Mouse (Mus musculus): ENCODE data around the gene Gm27021. TPM values are rescaled to one million over a fixed set of nuclear protein-coding genes. Genes with fewer than 3 reads are reported as not detected.

Gene Gm27021
- polyA plus RNA-seq, 1 experiment from 2014 or later, result 4.0 TPM

DNA sequence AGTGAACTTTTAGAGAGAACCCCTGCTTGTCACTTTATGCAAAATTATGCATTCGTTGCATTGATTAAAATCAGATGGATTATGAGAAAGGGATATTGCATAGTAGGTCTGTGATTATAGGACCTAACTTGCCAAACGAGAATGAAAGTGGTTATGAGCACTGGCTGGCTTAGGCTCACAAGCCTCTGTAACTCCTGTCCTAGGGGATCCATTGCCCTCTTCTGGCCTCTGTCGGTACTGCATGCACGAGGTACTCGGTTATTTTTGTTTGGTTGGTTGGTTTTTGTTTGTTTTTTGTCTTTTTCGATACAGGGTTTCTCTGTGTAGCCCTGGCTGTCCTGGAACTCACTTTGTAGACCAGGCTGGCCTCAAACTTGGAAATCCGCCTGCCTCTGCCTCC lies 60.0 kb downstream of the Gm27021 start:
- H3K27ac ChIP-seq, result no peak overlapping the region
- 18% methylated on average over 7 of the region's 7 CpGs for WGBS

DNA sequence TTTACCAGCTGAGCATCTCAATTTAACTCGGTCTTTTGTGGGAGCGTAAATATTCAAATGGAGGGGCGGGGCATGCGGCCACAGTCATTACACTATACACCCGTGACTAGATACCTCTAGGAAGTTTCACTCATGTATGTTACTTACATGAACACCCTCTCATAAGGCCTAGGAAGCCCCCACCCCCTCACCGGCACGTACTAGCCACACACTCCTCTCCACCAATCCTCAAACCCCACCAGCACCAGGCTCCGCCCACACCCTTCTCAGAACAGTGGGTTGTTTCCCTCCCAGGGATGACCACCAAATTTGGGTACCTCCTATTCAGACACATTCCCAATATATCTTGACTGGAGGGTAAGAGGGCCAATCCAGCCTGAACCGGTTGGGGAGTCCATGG lies 60.4 kb downstream of the Gm27021 start:
- H3K9me3 ChIP-seq, result no peaks in the 10 kb centered on the region
- peaks cover 12% of the 10 kb centered on the region for H3K4me1 ChIP-seq
- H3K36me3 ChIP-seq (replicated peaks), result no peaks in the 10 kb centered on the region
- WGBS, result 87% methylated on average over 9 of the region's 9 CpGs
- H3K27me3 ChIP-seq (ENCODE audit: poor library complexity, severe bottlenecking), result peaks cover 29% of the 10 kb centered on the region
- no peak overlapping the region for H3K27ac ChIP-seq
- no peak overlapping the region for H3K4me3 ChIP-seq
- DNase-seq (ENCODE audit: extremely low spot score, low spot score), result no peak

More for the DNA sequence above, 60.0 kb downstream of the Gm27021 start:
- no peaks in the 10 kb centered on the region for H3K36me3 ChIP-seq (replicated peaks)
- DNase-seq (ENCODE audit: extremely low spot score, low spot score), result peak; percentile 68
- H3K9me3 ChIP-seq, result no peaks in the 10 kb centered on the region
- H3K27me3 ChIP-seq (ENCODE audit: poor library complexity, severe bottlenecking), result peaks cover 29% of the 10 kb centered on the region
- H3K4me3 ChIP-seq, result no peak overlapping the region
- peaks cover 8% of the 10 kb centered on the region for H3K4me1 ChIP-seq

DNA sequence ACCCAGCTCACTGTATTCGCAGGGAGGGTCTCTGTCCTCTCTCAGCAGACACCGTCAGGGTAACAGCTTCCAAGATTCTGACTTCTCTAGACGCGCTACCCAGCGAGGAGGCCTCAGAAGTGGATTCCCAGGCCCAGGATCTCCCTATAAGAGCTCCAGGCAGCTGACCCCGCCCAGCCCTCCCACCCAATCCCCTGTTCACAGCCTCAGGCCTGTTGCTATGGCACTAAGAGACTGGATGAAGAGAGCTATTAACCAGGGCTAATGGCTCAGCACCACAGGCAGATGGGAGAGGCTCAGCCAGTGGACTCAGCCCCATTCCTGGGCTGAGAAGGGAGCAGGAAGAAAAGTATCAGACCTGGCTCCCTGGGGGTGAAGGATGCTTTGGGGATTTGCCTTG lies 65.2 kb downstream of the Gm27021 start:
- 42% methylated on average over 6 of the region's 6 CpGs for WGBS

DNA sequence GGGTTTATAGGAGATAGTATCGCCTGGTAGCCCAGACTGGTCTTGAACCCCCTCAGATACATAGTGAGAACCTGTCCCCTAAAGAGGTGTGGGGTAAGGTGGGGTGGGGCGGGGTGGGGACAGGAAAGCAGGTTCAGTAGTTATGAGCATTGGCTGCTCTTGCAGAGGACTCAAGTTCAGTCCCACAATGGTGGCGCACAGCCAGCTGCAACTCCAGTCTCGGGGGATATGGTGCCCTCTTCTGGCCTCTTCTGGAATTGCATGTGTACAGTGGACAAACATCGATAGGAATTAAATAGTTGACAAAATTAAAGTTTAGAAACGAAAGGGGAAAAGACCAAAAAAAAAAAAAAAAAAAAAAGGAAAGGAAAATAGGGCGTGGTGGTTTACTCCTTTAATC lies 68.4 kb downstream of the Gm27021 start:
- H3K27me3 ChIP-seq (ENCODE audit: poor library complexity, severe bottlenecking), result peaks cover 28% of the 10 kb centered on the region
- H3K4me3 ChIP-seq, result no peak overlapping the region
- no peaks in the 10 kb centered on the region for H3K36me3 ChIP-seq (replicated peaks)
- peak; percentile 58 for DNase-seq (ENCODE audit: extremely low spot score, low spot score)
- WGBS, result 55% methylated on average over 7 of the region's 7 CpGs
- peaks cover 6% of the 10 kb centered on the region; the same call in 1 of the 2 replicates for H3K9me3 ChIP-seq
- peaks cover 26% of the 10 kb centered on the region for H3K4me1 ChIP-seq
- H3K27ac ChIP-seq, result no peak overlapping the region

More for the DNA sequence above, 65.2 kb downstream of the Gm27021 start:
- peak overlapping the region; percentile 32 for H3K27ac ChIP-seq
- no peak overlapping the region for H3K4me3 ChIP-seq
- H3K4me1 ChIP-seq, result peaks cover 28% of the 10 kb centered on the region
- DNase-seq (ENCODE audit: extremely low spot score, low spot score), result no peak
- H3K9me3 ChIP-seq, result peaks cover 6% of the 10 kb centered on the region; the same call in 1 of the 2 replicates
- peaks cover 18% of the 10 kb centered on the region for H3K27me3 ChIP-seq (ENCODE audit: poor library complexity, severe bottlenecking)
- H3K36me3 ChIP-seq (replicated peaks), result no peaks in the 10 kb centered on the region

DNA sequence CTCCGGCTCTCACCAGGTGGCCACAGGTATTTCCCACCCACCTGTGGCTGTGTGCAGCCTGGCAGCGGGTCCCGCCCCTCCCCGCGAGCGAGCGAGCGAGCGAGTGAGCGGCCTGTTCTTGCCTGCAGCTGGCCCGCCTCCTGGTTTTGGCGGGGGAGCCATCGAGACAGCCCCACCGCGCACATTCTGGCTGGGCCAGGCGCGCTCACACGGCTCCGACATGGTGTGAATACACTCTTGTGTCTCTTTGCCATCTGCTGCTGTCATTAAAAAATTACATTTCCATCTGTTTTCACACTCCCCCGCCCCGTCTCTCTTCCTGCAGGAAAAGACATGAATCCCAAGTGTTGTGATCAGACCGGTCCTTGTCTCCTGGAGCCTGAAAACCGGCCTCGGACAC lies 69.3 kb downstream of the Gm27021 start:
- Histone ChIP-seq H3K36me3 (replicated peaks) (no peaks in the 10 kb centered on the region), H3K9me3 (peaks cover 6% of the 10 kb centered on the region; the same call in 1 of the 2 replicates), H3K4me3 (peak overlapping the region; percentile 19; the same call in 1 of the 2 replicates), H3K27me3 (ENCODE audit: poor library complexity, severe bottlenecking) (peaks cover 28% of the 10 kb centered on the region), H3K4me1 (peaks cover 26% of the 10 kb centered on the region), H3K27ac (peak overlapping the region; percentile 44; the same call in 1 of the 2 replicates)
- 33% methylated on average over 24 of the region's 24 CpGs for WGBS
- no peak for DNase-seq (ENCODE audit: extremely low spot score, low spot score)

DNA sequence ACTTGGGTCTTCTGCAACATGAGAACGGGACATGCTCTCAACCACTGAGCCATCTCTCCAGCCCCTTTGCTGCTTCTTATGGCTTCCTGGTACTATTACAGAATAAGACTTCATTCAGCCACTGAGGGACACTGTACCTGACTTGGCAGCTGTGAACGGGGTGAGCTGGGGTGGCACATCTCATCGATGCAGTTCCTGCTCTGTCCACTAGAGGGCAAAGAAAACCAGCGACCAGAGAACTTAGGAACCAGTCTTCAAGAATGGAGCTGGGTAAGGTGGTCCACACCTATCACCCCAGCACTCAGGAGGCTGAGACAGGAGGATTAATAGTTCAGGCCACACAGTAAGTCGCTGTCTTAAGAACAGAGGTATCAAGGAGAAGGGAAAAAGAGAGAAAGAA lies 71.9 kb downstream of the Gm27021 start:
- peak; percentile 76 for DNase-seq (ENCODE audit: extremely low spot score, low spot score)
- Histone ChIP-seq H3K9me3 (no peaks in the 10 kb centered on the region), H3K27ac (no peak overlapping the region), H3K36me3 (replicated peaks) (no peaks in the 10 kb centered on the region), H3K4me3 (no peak overlapping the region), H3K27me3 (ENCODE audit: poor library complexity, severe bottlenecking) (peaks cover 28% of the 10 kb centered on the region), H3K4me1 (peaks cover 25% of the 10 kb centered on the region)
- WGBS, result 9% methylated on average over 5 of the region's 5 CpGs

DNA sequence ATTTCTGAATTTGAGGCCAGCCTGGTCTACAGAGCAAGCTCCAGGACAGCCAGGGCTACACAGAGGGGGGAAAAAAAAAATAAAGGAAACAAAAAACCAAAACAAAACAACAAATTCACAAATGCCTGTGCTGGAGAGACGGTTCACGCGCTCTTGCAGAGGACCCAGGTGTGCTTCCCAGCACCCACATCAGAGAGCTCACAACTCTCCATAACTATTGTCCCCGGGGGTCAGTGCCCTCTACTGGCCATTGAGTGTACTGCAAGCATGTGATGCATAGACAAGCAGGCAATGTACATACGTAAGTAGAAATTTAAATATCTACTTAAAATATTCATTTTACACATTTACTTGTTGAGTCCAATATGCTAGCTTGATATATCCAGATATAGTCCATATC lies 73.3 kb downstream of the Gm27021 start:
- Histone ChIP-seq H3K4me1 (peaks cover 32% of the 10 kb centered on the region), H3K36me3 (replicated peaks) (no peaks in the 10 kb centered on the region), H3K27ac (no peak overlapping the region), H3K4me3 (no peak overlapping the region), H3K9me3 (no peaks in the 10 kb centered on the region), H3K27me3 (ENCODE audit: poor library complexity, severe bottlenecking) (peaks cover 28% of the 10 kb centered on the region)
- 89% methylated on average over 5 of the region's 5 CpGs for WGBS
- DNase-seq (ENCODE audit: extremely low spot score, low spot score), result no peak

DNA sequence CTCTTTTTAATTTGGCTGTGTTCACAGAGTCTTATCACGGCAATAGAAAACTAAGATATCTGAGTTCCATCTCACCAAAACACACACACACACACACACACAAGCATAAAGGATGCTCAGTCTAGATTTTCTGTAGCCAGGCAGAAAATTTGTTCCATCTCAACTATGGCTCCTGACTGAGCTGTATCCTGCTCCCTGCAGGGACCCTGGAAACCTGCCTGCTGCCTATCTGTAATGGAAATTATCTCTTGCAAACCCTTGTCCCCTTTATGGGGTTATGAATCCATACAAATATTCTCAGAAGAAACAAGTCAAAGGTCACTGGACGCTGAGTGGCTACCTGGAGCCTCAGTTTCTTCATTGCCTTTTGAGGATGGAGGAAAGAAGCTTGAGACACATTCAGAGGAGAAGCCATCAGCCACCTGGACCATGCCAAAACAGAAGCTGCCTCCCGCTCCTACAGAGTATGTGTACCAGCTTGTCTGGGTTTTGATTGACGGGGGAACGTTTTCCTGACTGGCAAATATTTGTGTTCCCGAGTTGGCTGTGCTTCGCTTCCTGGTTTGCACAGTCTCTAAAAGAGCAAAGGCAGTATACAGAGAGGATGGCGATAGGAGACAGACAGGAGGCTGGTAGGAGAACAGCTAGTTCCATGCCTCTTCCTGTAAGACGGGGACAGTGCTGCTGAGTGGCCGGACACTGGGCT lies 76.1 kb downstream of the Gm27021 start:
- Histone ChIP-seq H3K36me3 (replicated peaks) (peaks cover 10% of the 10 kb centered on the region), H3K27me3 (ENCODE audit: poor library complexity, severe bottlenecking) (peaks cover 6% of the 10 kb centered on the region), H3K27ac (no peak overlapping the region), H3K9me3 (no peaks in the 10 kb centered on the region), H3K4me1 (peaks cover 45% of the 10 kb centered on the region), H3K4me3 (no peak overlapping the region)
- no peak for DNase-seq (ENCODE audit: extremely low spot score, low spot score)
- WGBS, result 88% methylated on average over 10 of the region's 10 CpGs

DNA sequence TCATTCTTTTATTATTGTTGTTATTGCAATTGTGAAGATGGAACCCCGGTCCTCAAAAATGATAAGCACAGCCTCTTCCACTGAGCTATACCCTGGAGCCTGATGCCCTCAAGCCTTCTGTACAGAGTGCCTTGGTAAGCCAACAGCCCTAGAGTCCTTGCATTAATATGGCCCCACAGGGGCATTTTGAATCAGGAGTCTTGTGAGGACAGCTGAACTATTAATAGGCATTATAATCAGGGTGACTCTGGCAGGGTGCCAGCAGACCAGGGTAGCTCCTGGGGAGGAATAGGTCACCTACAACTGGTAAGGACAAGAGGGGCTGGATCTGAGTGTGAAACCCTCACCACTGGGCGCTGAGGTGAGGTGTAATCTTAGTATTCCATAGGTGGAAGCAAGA lies 78.0 kb downstream of the Gm27021 start:
- Histone ChIP-seq H3K36me3 (replicated peaks) (peaks cover 28% of the 10 kb centered on the region), H3K4me3 (peak overlapping the region; percentile 77), H3K27me3 (ENCODE audit: poor library complexity, severe bottlenecking) (no peaks in the 10 kb centered on the region), H3K27ac (peak overlapping the region; percentile 57), H3K4me1 (peaks cover 45% of the 10 kb centered on the region), H3K9me3 (no peaks in the 10 kb centered on the region)
- 60% methylated on average over 2 of the region's 2 CpGs for WGBS
- DNase-seq (ENCODE audit: extremely low spot score, low spot score), result no peak

DNA sequence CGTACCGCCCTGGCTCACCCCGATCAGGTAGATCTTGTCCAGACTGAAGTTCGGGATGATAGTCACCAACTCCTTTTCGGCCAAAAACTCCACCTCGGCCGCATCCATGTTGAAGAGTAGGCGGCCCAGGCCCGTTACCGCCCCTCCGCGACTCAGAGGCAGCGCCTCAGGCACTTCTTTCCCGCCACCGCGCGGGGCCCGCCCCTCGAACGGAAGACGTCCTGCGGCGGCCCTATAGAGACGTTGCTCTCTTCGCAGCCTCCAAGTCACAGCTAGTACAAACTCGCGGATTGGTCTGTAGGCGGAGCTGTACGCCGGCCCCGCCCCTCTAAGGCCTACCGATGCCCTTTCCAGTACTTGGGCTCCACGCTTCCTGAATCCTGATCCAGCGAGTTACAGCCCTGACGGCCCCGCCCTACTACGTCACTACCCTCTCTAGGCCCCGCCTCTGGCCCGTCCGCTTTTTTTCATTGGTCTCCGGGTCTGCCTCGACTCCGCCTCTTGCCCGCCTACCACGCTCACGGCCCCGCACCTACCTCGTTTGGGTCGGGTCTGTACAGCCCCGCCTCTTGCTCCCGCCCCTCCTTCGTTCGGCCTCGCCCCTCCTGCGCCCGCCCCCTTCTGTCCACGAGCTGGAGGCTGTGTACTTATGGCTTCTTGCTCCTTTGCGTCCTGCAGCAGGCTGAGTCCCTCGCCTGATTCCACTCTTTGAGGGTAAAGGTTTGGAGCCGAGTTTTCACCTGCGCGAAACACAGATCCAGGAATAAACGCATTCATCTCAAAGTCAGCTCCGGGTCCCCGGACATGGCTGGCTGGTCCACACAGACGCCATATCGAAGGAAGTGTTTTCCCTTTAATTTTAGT lies 78.7 kb downstream of the Gm27021 start, which contains the start of gene Gins2:
Gene Gins2 (minus strand): TSS at position 397 of the 864 bp plus-strand sequence.
- no peaks in the 10 kb centered on the region for H3K9me3 ChIP-seq
- peak within 1 kb of the TSS; percentile 77 for H3K4me3 ChIP-seq
- peaks cover 36% of the 10 kb centered on the region for H3K36me3 ChIP-seq (replicated peaks)
- peak within 1 kb of the TSS; percentile 91 for H3K27ac ChIP-seq
- no peaks in the 10 kb centered on the region for H3K27me3 ChIP-seq (ENCODE audit: poor library complexity, severe bottlenecking)
- peak; percentile 100 for DNase-seq (ENCODE audit: extremely low spot score, low spot score)
- WGBS, result under 1% methylated on average over 67 of the region's 67 CpGs
- H3K4me1 ChIP-seq, result peaks cover 45% of the 10 kb centered on the region

DNA sequence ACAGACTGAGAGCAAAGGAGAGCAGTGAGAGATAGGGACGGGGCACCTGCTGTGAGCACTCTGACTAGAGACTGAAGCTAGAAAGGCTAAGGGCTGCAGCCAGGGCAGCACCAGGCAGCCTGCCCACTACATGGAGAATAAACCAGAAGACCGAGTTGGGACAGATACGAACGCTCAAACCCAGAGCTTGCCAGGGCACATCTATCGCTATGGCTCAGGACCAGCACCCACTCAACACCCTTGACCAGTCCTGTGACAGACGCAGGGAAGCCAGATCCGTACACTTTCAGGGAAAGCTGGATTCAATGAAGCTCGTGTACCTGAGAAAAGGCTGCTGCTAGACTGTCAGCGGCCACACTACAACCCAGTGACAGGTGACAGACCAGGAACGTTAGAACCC lies 82.4 kb downstream of the Gm27021 start:
- DNase-seq (ENCODE audit: extremely low spot score, low spot score), result no peak
- Histone ChIP-seq H3K4me3 (no peak overlapping the region), H3K4me1 (peaks cover 32% of the 10 kb centered on the region), H3K36me3 (replicated peaks) (peaks cover 68% of the 10 kb centered on the region), H3K27ac (no peak overlapping the region), H3K27me3 (ENCODE audit: poor library complexity, severe bottlenecking) (no peaks in the 10 kb centered on the region), H3K9me3 (no peaks in the 10 kb centered on the region)
- 94% methylated on average over 10 of the region's 10 CpGs for WGBS

DNA sequence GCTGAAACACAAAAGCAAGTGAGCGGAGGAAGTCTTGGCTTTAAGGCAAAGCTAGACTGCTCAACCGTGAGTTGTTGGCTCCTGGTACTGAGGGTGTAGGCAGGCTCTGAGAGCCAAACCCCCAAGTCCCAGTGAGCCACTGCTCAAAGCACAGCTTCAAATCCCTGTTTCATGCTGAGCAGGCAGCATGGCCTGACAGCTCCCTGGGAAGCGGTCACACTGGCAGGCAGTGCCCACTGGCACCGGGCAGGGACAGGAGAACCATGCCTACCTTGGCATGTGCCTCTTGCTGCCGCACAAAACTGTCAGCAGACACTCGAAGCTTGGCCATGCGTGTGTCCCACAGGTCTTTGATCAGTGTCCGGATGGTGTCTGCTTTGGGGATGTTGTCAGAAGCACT lies 86.1 kb downstream of the Gm27021 start:
- no peak for DNase-seq (ENCODE audit: extremely low spot score, low spot score)
- Histone ChIP-seq H3K4me1 (peaks cover 11% of the 10 kb centered on the region), H3K36me3 (replicated peaks) (peaks cover 95% of the 10 kb centered on the region), H3K27ac (no peak overlapping the region), H3K9me3 (no peaks in the 10 kb centered on the region), H3K4me3 (no peak overlapping the region), H3K27me3 (ENCODE audit: poor library complexity, severe bottlenecking) (no peaks in the 10 kb centered on the region)
- 92% methylated on average over 8 of the region's 8 CpGs for WGBS

DNA sequence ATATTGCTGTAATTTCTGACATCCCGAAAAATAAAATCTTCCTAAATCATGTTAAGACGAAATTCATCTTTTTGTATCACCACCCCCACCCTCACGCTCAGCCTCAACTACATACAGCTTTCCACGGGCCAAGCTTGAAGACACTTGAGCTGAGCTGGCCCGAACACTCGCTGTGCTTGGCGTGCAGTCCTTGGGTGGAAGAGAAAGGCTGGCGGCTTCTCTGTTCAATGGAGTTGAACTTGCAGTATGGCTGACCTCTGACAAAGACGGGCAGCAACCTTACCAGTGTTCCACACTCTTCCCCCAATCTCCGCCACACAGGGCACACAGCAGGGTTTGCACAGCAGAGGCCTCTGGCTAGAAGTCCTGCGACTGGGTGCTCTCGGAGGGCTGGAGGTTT lies 86.5 kb downstream of the Gm27021 start:
- WGBS, result 89% methylated on average over 12 of the region's 12 CpGs
- peaks cover 95% of the 10 kb centered on the region for H3K36me3 ChIP-seq (replicated peaks)
- no peak overlapping the region for H3K27ac ChIP-seq
- H3K9me3 ChIP-seq, result no peaks in the 10 kb centered on the region
- DNase-seq (ENCODE audit: extremely low spot score, low spot score), result no peak
- H3K4me3 ChIP-seq, result no peak overlapping the region
- H3K4me1 ChIP-seq, result peaks cover 13% of the 10 kb centered on the region
- no peaks in the 10 kb centered on the region for H3K27me3 ChIP-seq (ENCODE audit: poor library complexity, severe bottlenecking)

All from forebrain, embryonic 10.5 days (tissue).